Mouse (Mus musculus): ENCODE results near the gene Urgcp.

- TF ChIP-seq CTCF (IDR thresholded peaks at IDR 0.05; ENCODE audit: control insufficient read depth, insufficient read depth, insufficient replicate concordance, low read depth, low read length) (no peak), POLR2A (IDR thresholded peaks at IDR 0.05; ENCODE audit: control insufficient read depth, low read depth, low read length) (no peak)
Observed at GRCm38 (mm10) chr11:5790431-5790830, 28.3 kb upstream of the Urgcp start.

Measured in testis, adult 2 months (tissue).